Mouse (Mus musculus) neural tube, embryonic 14.5 days (tissue): ENCODE results near the gene Mns1. TPM values are rescaled to one million over a fixed set of nuclear protein-coding genes. Genes with fewer than 3 reads are reported as not detected.
"Not testable (repeated sequence)": the region's sequence is repeated elsewhere in the genome, so short reads cannot be mapped to it uniquely, and the experiment has no call there.

Source experiments
- ATAC-seq: fragments of 200-750 bp; cut with Nextera tagmentation; 2 replicates; pipeline ENCODE4 v1.8.0; 2017; ENCODE audit warnings: low read depth, mild to moderate bottlenecking, moderate TSS enrichment, moderate library complexity
- H3K27ac ChIP-seq: fragments of 300-500 bp; sonication (generic); 2 replicates; pipeline ENCODE4 v1.5.1; 2014; ENCODE audit warnings: low read depth, mild to moderate bottlenecking, control low read depth, low read length, moderate library complexity, mixed read lengths
- H3K27me3 ChIP-seq: fragments of 300-500 bp; sonication (generic); 2 replicates; pipeline ENCODE4 v1.6.1; 2014; ENCODE audit warnings: low read length; ENCODE audit not compliant: control insufficient read depth, insufficient read depth
- H3K36me3 ChIP-seq: fragments of 300-500 bp; sonication (generic); 2 replicates; pipeline ENCODE4 v1.6.1; 2014; ENCODE audit warnings: low read length, mixed read lengths; ENCODE audit not compliant: control insufficient read depth, insufficient read depth
- H3K4me1 ChIP-seq: fragments of 300-500 bp; sonication (generic); 2 replicates; pipeline ENCODE4 v1.6.1; 2014; ENCODE audit warnings: low read length; ENCODE audit not compliant: control insufficient read depth, insufficient read depth
- H3K4me2 ChIP-seq: fragments of 300-500 bp; sonication (generic); 2 replicates; pipeline ENCODE4 v1.6.1; 2014; ENCODE audit warnings: mild to moderate bottlenecking, low read depth, low read length, control low read depth
- H3K4me3 ChIP-seq: fragments of 300-500 bp; sonication (generic); 2 replicates; pipeline ENCODE4 v1.5.1; 2014; ENCODE audit warnings: low read depth, low read length, control low read depth, mixed read lengths
- H3K9ac ChIP-seq: fragments of 300-500 bp; sonication (generic); replicated peaks from 2 replicates; pipeline ENCODE4 v1.6.1; 2014; ENCODE audit warnings: low read depth, mild to moderate bottlenecking, control low read depth, low read length, mixed read lengths
- H3K9me3 ChIP-seq: fragments of 300-500 bp; sonication (generic); 2 replicates; pipeline ENCODE4 v1.6.1; 2016; ENCODE audit warnings: low read length; ENCODE audit not compliant: control insufficient read depth
- WGBS: fragments of 180-500 bp; shearing (Covaris S2); extraction: QIAGEN DNeasy Blood & Tissue Kit; methylation state at CpG from one replicate; pipeline ENCODE4 v1.1.7; 2014; 5-methylcytosine and 5-hydroxymethylcytosine counted together
- polyA plus RNA-seq: library from polyadenylated mRNA; unstranded; fragments of >200 nt; fragmentation: Nextera tagmentation; extraction: Ambion mirVana; gene quantifications from 2 replicates; pipeline ENCODE4 v1.2.1, GENCODE M21; 2014

Gene Mns1
- polyA plus RNA-seq, 1 experiment from 2014 or later, result 3.7 TPM

DNA sequence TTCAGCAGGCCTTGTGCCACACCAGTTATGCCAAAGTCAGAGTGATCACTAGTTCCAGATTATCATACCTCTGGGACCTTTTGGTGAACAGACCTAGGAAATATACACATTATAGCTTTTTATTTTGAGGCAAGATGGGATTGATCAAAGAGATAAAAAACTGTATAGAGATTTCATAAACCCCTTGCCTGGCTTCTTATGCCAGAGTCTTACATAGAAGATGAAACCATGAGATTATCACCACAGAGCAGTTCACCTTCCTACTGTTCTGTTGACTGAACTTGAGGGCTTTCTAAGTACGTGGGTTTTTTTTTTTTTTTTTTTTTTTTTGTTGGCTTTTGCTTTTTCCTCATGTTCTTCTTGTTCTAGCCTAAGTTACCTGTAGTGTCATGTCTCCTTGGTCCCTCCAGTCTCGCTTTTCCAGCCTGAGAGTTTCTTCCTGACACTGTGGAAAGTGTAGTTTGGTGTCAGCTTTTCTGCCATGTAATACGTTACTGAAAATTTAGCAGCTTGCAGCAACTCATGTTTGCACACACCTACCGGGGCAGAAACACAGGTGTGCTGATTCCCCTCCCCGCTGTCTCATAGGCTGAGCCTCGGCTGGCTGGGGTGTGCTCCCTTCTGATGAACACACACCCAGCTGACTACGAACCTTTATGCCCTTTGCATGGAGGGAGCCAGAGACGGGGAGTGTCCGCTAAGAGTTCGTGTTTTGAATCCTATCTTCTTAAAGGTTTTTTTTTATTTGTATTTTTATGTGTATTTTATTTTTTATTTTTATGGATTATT lies 4.3 kb downstream of the Mns1 start:
- no peak for ATAC-seq
- no peak overlapping the region for H3K4me3 ChIP-seq
- WGBS, result 95% methylated on average over 10 of the region's 10 CpGs

DNA sequence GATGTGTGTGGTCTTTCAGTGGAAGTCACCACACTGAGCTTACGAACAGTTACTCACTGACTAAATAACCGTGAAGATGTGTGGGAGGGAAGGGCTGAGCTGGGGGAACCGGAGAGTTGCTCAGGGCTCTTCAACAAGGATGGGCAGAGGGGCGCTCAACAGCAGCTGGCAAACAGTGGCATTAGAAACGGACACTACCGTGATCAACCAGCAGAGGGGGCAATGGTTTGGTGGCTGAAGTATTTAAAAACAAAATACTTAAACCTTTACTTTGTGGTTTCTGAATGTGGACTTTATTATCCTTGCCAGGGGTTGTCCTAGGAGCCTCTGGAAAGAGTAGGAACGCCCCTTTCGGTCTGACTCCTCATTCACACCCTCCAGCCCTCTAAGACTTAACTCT lies 10.2 kb downstream of the Mns1 start:
- 48% methylated on average over 8 of the region's 8 CpGs for WGBS
- H3K27ac ChIP-seq, result no peak overlapping the region

More for the DNA sequence above, 4.3 kb downstream of the Mns1 start:
- H3K4me2 ChIP-seq, result no peak overlapping the region
- H3K9me3 ChIP-seq, result no peaks in the 10 kb centered on the region
- H3K27me3 ChIP-seq, result no peaks in the 10 kb centered on the region
- no peaks in the 10 kb centered on the region for H3K4me1 ChIP-seq
- no peak overlapping the region for H3K27ac ChIP-seq
- H3K9ac ChIP-seq, result no peak overlapping the region
- H3K36me3 ChIP-seq, result no peaks in the 10 kb centered on the region

DNA sequence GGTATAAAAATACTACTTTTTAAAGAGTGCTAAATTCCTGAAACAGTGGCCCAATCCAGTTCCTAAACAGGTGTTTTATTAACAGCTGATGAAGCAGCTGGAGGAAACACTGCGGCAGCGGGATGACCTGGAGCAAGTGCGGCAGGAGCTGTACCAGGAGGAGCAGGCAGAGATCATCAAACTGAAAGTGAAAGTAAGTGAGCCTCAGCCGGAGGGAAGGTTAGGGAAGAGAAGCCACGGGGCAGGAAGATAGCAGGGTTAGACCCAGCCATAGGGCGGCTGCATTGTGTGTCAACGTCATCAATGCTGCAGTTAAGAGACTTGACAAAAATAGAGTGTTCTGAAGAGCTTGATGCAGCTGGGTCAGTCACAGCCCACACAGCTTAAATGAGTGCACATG lies 11.6 kb downstream of the Mns1 start:
- H3K9ac ChIP-seq, result no peak overlapping the region

More for the DNA sequence above, 10.2 kb downstream of the Mns1 start:
- H3K9ac ChIP-seq, result no peak overlapping the region
- H3K4me2 ChIP-seq, result no peak overlapping the region
- no peaks in the 10 kb centered on the region for H3K4me1 ChIP-seq
- ATAC-seq, result no peak
- H3K4me3 ChIP-seq, result no peak overlapping the region
- H3K36me3 ChIP-seq, result no peaks in the 10 kb centered on the region
- no peaks in the 10 kb centered on the region for H3K9me3 ChIP-seq
- H3K27me3 ChIP-seq, result no peaks in the 10 kb centered on the region

DNA sequence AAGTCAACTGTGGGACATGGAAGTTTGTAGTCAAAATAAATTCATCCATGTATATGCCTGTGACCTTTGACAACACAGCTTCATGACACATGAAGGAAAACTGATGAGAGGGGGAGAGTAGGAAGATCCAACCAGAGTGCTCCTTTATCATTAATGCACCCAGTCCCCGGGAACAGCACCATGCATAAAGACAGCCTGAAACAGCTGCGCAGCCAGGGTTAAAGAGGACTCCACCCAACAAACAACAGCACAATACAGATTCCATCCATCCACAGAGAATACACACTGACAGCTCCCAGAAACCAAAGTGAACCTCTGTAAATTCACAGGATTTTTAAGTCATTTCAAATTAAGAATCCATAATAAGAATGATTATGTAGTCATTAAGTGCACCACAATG lies 12.0 kb downstream of the Mns1 start:
- Histone ChIP-seq H3K4me2 (no peak overlapping the region), H3K9ac (no peak overlapping the region), H3K27me3 (no peaks in the 10 kb centered on the region), H3K4me1 (no peaks in the 10 kb centered on the region), H3K9me3 (no peaks in the 10 kb centered on the region), H3K36me3 (no peaks in the 10 kb centered on the region), H3K27ac (no peak overlapping the region), H3K4me3 (no peak overlapping the region)
- ATAC-seq, result no peak
- WGBS, result 78% methylated on average over 2 of the region's 2 CpGs

More for the DNA sequence above, 11.6 kb downstream of the Mns1 start:
- no peak for ATAC-seq
- Histone ChIP-seq H3K4me1 (no peaks in the 10 kb centered on the region), H3K4me3 (no peak overlapping the region), H3K4me2 (no peak overlapping the region), H3K27ac (no peak overlapping the region), H3K36me3 (no peaks in the 10 kb centered on the region), H3K27me3 (no peaks in the 10 kb centered on the region), H3K9me3 (no peaks in the 10 kb centered on the region)
- WGBS, result 93% methylated on average over 7 of the region's 7 CpGs

DNA sequence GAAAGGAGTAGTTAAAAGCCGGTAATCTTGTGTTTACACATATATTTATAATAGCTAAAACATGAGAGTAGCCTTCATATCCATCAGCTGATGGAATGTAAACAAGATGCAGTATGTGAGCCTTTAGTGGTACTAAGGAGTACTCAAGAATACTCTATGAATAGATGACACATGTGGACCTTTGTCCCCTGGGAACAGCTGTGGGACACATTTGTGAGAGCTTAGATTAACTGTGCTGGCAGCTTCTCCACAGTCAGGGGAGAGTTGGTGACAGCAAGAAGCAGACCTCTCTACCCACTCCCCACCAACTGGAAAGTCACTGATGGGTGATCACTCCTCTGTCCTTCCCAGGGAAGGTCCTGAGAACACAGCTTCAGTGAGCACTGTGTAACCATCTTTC lies 12.6 kb downstream of the Mns1 start:
- no peak for ATAC-seq
- no peak overlapping the region for H3K9ac ChIP-seq
- no peaks in the 10 kb centered on the region for H3K4me1 ChIP-seq
- no peak overlapping the region for H3K4me3 ChIP-seq
- whole genome bisulfite sequencing, result 95% methylated on average over 1 of the region's 1 CpGs
- no peaks in the 10 kb centered on the region for H3K9me3 ChIP-seq
- no peaks in the 10 kb centered on the region for H3K27me3 ChIP-seq
- no peak overlapping the region for H3K27ac ChIP-seq
- no peak overlapping the region for H3K4me2 ChIP-seq
- no peaks in the 10 kb centered on the region for H3K36me3 ChIP-seq

DNA sequence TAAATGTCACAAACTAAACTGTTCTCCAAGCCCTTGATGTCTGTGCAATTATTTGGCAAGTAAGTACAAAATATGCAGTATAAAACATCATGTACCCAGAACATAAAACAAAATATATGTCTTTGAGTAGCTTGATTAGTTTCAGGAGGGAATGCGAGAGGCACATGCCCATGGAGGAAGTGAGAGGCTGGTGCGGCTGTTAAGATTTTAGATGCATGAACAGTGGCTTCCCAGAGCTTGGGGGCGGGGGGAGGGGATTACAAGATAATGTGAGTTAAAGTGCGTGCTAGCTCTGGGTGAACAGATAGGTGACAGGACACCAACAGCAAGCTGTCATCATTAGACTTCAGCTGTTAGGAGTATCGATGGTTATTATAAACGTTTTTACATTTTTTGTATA lies 13.3 kb downstream of the Mns1 start:
- H3K27me3 ChIP-seq, result no peaks in the 10 kb centered on the region
- no peak overlapping the region for H3K4me3 ChIP-seq
- WGBS, result 88% methylated on average over 6 of the region's 6 CpGs
- H3K4me2 ChIP-seq, result no peak overlapping the region
- no peak overlapping the region for H3K9ac ChIP-seq
- no peak overlapping the region for H3K27ac ChIP-seq
- no peaks in the 10 kb centered on the region for H3K4me1 ChIP-seq
- no peak for ATAC-seq
- no peaks in the 10 kb centered on the region for H3K36me3 ChIP-seq
- no peaks in the 10 kb centered on the region for H3K9me3 ChIP-seq

DNA sequence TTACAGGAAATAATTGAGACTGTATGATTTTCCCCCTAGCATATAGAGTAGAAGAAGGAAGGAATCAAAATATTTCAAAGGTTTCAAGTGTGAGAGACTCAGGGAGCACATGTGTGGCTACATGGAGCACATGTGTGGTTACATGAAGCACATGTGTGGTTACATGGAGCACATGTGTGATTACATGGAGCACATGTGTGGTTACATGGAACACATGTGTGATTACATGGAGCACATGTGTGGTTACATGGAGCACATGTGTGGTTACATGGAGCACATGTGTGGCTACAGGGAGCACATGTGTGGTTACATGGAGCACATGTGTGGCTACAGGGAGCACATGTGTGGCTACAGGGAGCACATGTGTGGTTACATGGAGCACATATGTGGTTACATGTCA lies 16.5 kb downstream of the Mns1 start:
- H3K4me3 ChIP-seq, ATAC-seq, H3K4me2 ChIP-seq, H3K27ac ChIP-seq, H3K4me1 ChIP-seq, H3K27me3 ChIP-seq, H3K36me3 ChIP-seq, H3K9ac ChIP-seq, H3K9me3 ChIP-seq: not testable (repeated sequence)

DNA sequence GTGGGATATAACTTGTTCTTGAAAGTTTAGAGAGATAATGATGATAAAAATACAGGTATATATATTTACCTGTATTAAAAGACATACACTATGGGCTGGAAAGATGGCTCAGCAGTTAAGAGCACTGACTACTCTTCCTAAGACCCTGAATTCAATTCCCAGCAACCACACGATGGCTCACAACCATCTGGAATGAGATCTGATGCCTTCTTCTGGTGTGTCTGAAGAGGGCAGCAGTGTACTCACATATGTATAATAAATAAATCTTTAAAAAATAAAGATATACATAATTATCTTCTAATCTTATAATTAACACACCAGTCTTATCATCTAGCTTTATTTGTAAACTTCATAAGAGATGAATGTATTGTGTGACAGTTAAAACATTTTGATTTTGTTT lies 18.6 kb downstream of the Mns1 start:
- Histone ChIP-seq H3K27me3 (no peaks in the 10 kb centered on the region), H3K4me3 (no peak overlapping the region), H3K9me3 (no peaks in the 10 kb centered on the region), H3K4me1 (no peaks in the 10 kb centered on the region), H3K27ac (no peak overlapping the region), H3K9ac (no peak overlapping the region), H3K4me2 (no peak overlapping the region), H3K36me3 (no peaks in the 10 kb centered on the region)
- 48% methylated on average over 1 of the region's 1 CpGs for WGBS
- ATAC-seq, result no peak

DNA sequence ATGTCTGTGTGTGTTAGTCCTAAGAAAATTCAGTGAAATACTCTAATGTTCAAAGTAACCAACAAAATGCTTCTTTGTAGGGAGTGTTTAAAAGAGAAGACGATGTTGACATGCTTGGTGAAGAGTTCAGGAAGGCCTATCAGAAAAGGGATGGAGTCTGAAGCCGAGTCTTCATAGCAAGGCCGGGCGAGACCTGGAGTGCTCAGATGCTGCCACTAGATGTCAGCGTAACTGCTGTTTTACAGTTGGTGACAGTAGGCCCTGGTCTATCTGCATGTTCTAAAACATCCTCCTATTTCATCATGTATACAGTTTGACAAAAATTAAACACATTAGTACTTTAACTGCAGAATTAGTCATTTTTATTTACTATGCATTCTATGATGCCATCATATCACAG lies 20.4 kb downstream of the Mns1 start:
- H3K4me1 ChIP-seq, result no peaks in the 10 kb centered on the region
- H3K36me3 ChIP-seq, result no peaks in the 10 kb centered on the region
- H3K4me3 ChIP-seq, result no peak overlapping the region
- peak; percentile 81; the same call in 1 of the 2 replicates for ATAC-seq
- no peak overlapping the region for H3K27ac ChIP-seq
- no peak overlapping the region for H3K4me2 ChIP-seq
- no peak overlapping the region for H3K9ac ChIP-seq
- H3K9me3 ChIP-seq, result no peaks in the 10 kb centered on the region
- H3K27me3 ChIP-seq, result no peaks in the 10 kb centered on the region
- 22% methylated on average over 5 of the region's 5 CpGs for WGBS
